Mouse (Mus musculus): Measurements from ENCODE around the gene Mboat2. TPM values are rescaled to one million over a fixed set of nuclear protein-coding genes. Genes with fewer than 3 reads are reported as not detected.
A peak's percentile ranks its signal among the peaks of the same experiment; 100 is the strongest.

The Mboat2 gene
- polyA plus RNA-seq, 1 experiment from 2014 or later, result 34.4 TPM

DNA sequence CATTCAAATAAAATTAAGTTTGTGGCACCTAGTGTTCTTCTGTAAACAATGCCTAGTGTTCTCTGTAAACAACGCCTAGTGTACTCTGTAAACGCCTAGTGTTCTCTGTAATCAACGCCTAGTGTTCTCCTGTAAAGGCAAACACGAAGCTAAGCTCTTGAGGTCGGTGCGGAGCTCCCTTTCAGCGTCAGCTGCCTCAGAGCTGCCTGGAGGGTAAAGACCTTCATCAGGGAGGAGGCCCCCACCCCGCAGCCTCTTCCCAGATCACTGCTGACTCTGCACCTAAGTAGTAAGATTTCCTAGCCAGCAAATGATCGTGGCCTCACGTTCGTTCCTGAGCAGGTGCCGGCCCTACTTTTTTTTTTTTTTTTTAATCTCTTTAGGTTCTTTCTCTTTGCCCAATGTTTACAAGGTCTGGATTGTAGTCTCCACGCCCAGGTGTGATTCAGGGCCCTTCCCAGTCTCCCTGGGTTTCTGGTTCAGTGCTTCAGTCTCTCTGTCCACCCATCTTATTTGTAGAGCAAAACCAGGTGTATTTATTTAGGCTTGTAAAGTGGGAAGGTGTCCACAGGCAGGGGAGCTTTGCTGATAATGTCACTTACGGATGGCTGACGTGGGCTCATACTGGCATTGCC, 181.2 kb downstream of the Mboat2 start:
- WGBS, result 69% methylated on average over 15 of the region's 15 CpGs

DNA sequence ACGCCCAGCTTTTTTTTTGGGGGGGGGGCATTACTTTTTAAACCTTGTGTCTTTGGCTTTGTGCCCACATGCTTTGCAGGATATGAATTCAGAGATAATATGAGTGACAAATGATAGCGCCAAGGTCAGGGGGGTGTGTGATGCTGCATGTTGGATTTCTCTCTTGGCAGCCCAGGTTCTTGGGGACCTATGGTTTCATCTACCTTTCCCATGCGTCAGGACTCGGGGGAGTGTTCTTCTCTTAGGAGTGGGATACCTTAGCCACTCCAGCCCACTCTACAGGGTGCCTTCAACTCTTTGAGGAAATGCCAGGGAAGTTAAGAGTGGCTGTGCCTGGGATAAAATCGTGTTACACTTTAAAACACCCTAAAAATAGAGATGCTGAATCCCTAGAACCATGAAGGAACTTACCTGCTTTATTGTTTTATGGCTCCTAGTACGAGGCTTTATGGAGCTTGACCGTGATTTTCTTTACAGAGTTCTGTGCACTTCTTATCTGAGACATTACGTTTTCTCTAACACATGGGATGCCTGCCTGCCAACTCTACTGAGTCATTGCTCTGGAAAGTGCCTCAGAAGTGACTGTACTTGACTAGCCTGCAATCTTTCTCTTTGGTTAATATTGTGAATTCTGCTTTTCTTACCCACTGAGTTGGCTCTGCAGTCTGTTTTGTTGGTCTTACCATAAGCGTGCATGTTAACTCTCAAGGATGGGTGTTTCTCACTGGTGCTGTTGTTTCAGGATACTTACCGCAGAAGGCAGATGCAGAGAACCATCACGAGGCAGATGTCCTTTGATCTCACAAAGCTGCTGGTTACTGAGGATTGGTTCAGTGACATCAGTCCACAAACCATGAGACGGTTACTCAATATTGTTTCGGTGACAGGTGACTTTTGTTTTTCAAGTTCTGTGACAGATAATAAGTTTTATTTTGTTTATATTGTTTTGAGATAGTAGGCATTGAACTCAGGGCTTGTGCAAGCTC, 182.2 kb downstream of the Mboat2 start:
- no peak for ATAC-seq (ENCODE audit: insufficient number of reproducible peaks, insufficient read depth, low FRiP score, low read depth)
- Histone ChIP-seq H3K4me3 (ENCODE audit: control insufficient read depth in 1 of 2, insufficient read depth in 1 of 2, low read depth in 1 of 2, low read length in 2 of 2) (no peak overlapping the region), H3K36me3 (ENCODE audit: control insufficient read depth, insufficient read depth, low read length) (peaks cover 93% of the 10 kb centered on the region), H3K27ac (replicated peaks in 1 of 2; ENCODE audit: control insufficient read depth in 1 of 2, insufficient read depth in 1 of 2, low read depth in 2 of 2, low read length in 2 of 2) (peak overlapping the region; percentile 55 to 60; a peak in 2 of 4 replicates), H3K9ac (ENCODE audit: low read length) (no peak overlapping the region), H3K9me3 (ENCODE audit: control insufficient read depth, low read length) (no peaks in the 10 kb centered on the region), H3K4me2 (ENCODE audit: low read length) (no peak overlapping the region), H3K4me1 (ENCODE audit: control insufficient read depth in 2 of 2, insufficient read depth in 2 of 2, low read length in 2 of 2) (peaks cover 8 to 14% of the 10 kb centered on the region in 2 experiments), H3K27me3 (ENCODE audit: control insufficient read depth, insufficient read depth, low read length) (no peaks in the 10 kb centered on the region)
- WGBS, result 59% methylated on average over 13 of the region's 13 CpGs

More for the DNA sequence above, 181.2 kb downstream of the Mboat2 start:
- peaks cover 93% of the 10 kb centered on the region for H3K36me3 ChIP-seq (ENCODE audit: control insufficient read depth, insufficient read depth, low read length)
- no peak overlapping the region for H3K4me2 ChIP-seq (ENCODE audit: low read length)
- no peak overlapping the region for H3K4me3 ChIP-seq (ENCODE audit: control insufficient read depth in 1 of 2, insufficient read depth in 1 of 2, low read depth in 1 of 2, low read length in 2 of 2)
- 0 out of 4 replicates have a peak overlapping the region, but pooled peaks of 1 of the 2 experiments have one; percentile 60 for H3K27ac ChIP-seq (replicated peaks in 1 of 2; ENCODE audit: control insufficient read depth in 1 of 2, insufficient read depth in 1 of 2, low read depth in 2 of 2, low read length in 2 of 2)
- H3K27me3 ChIP-seq (ENCODE audit: control insufficient read depth, insufficient read depth, low read length), result no peaks in the 10 kb centered on the region
- no peak overlapping the region for H3K9ac ChIP-seq (ENCODE audit: low read length)
- peaks cover 8 to 14% of the 10 kb centered on the region in 2 experiments for H3K4me1 ChIP-seq (ENCODE audit: control insufficient read depth in 2 of 2, insufficient read depth in 2 of 2, low read length in 2 of 2)
- ATAC-seq (ENCODE audit: insufficient number of reproducible peaks, insufficient read depth, low FRiP score, low read depth), result no peak
- H3K9me3 ChIP-seq (ENCODE audit: control insufficient read depth, low read length), result no peaks in the 10 kb centered on the region

Other genes with a start within 250 kb of the Mboat2 start
- 22.3 and 23.8 TPM in 2 replicates for gene Klf11, start 179.6 kb upstream of the Mboat2 start, polyA plus RNA-seq (2014; fragmentation: Nextera tagmentation; extraction: Ambion mirVana)
- gene Cys1, start 149.1 kb upstream of the Mboat2 start, polyA plus RNA-seq (2014; fragmentation: Nextera tagmentation; extraction: Ambion mirVana), result 0.91 and 1.2 TPM in 2 replicates
- 189 and 209 TPM in 2 replicates for gene Rrm2, start 122.6 kb upstream of the Mboat2 start, polyA plus RNA-seq (2014; fragmentation: Nextera tagmentation; extraction: Ambion mirVana)
- 50.1 and 50.9 TPM in 2 replicates for gene Kidins220, start 144.0 kb downstream of the Mboat2 start, polyA plus RNA-seq (2014; fragmentation: Nextera tagmentation; extraction: Ambion mirVana)

Measured in heart, embryonic 14.5 days (tissue).